Mouse (Mus musculus): Measurements from ENCODE around the gene Ercc5. TPM values are rescaled to one million over a fixed set of nuclear protein-coding genes. Genes with fewer than 3 reads are reported as not detected.

The Ercc5 gene
- total RNA-seq (2023), result 29.4 TPM

GRCm38 (mm10) chr1:44147563-44148381, at the start of gene Ercc5:
Gene Ercc5, plus strand, starts transcription at chr1:44147744.

GRCm38 (mm10) chr1:44102259-44102717, 45.3 kb upstream of the Ercc5 start, which contains the start of gene Tex30:
Gene Tex30, minus strand, starts transcription at chr1:44102441.

GRCm38 (mm10) chr1:44118239-44119054, 29.1 kb upstream of the Ercc5 start, which contains the start of the genes Kdelc1 and Bivm:
Gene Kdelc1, minus strand, starts transcription at chr1:44118808.
Gene Bivm, plus strand, starts transcription at chr1:44118957.

GRCm38 (mm10) chr1:44218876-44219275, 71.3 kb downstream of the Ercc5 start, which contains the start of gene Mettl21e:
Gene Mettl21e, minus strand, starts transcription at chr1:44218961.

Other genes starting within 250 kb of the Ercc5 start
- 166 TPM for gene Tpp2, start 214.1 kb upstream of the Ercc5 start, total RNA-seq (2023)
- not detected for gene Mettl21c, start 127.7 kb upstream of the Ercc5 start, total RNA-seq (2023)
- 0.47 TPM for gene Gm8251, start 85.8 kb upstream of the Ercc5 start, total RNA-seq (2023)
- 50.9 TPM for gene Tex30, start 45.3 kb upstream of the Ercc5 start, total RNA-seq (2023)
- gene Kdelc1, start 28.9 kb upstream of the Ercc5 start, total RNA-seq (2023), result 2.1 TPM
- 7.3 TPM for gene Bivm, start 28.8 kb upstream of the Ercc5 start, total RNA-seq (2023)
- not detected for gene Mettl21e, start 71.2 kb downstream of the Ercc5 start, total RNA-seq (2023)